Mouse (Mus musculus) hindbrain, embryonic 14.5 days (tissue): ENCODE data around the gene Spag9. TPM values are rescaled to one million over a fixed set of nuclear protein-coding genes. Genes with fewer than 3 reads are reported as not detected.

Experiments
- ATAC-seq: fragments of 200-750 bp; cut with Nextera tagmentation; 2 replicates; pipeline ENCODE4 v1.8.0; 2017; ENCODE audit warnings: moderate number of reproducible peaks, mild to moderate bottlenecking, moderate TSS enrichment, moderate library complexity; ENCODE audit not compliant: low FRiP score
- DNase-seq: peaks from one replicate; pipeline ENCODE4 v3.0.0-alpha.2; 2015; ENCODE audit warnings: low spot score
- H3K27ac ChIP-seq: fragments of 300-500 bp; sonication (generic); 2 replicates; pipeline ENCODE4 v1.5.1; 2014; ENCODE audit warnings: mild to moderate bottlenecking, moderate library complexity
- H3K27me3 ChIP-seq: fragments of 300-500 bp; sonication (generic); 2 replicates; pipeline ENCODE4 v1.6.1; 2014; ENCODE audit warnings: mild to moderate bottlenecking, low read length, mixed read lengths; ENCODE audit not compliant: control insufficient read depth, insufficient read depth
- H3K36me3 ChIP-seq: fragments of 300-500 bp; sonication (generic); replicated peaks from 2 replicates; pipeline ENCODE4 v1.6.1; 2014; ENCODE audit not compliant: control insufficient read depth, insufficient read depth
- H3K4me1 ChIP-seq: fragments of 300-500 bp; sonication (generic); replicated peaks from 2 replicates; pipeline ENCODE4 v1.6.1; 2014; ENCODE audit warnings: antibody characterized with exemption, low read length, mixed read lengths; ENCODE audit not compliant: control insufficient read depth, insufficient read depth
- H3K4me2 ChIP-seq: fragments of 300-500 bp; sonication (generic); replicated peaks from 2 replicates; pipeline ENCODE4 v1.6.1; 2014; ENCODE audit warnings: mild to moderate bottlenecking, moderate library complexity
- H3K4me3 ChIP-seq: fragments of 300-500 bp; sonication (generic); replicated peaks from 2 replicates; pipeline ENCODE4 v1.5.1; 2014; ENCODE audit warnings: mild to moderate bottlenecking, low read length
- H3K9ac ChIP-seq: fragments of 300-500 bp; sonication (generic); 2 replicates; pipeline ENCODE4 v1.6.1; 2014
- H3K9me3 ChIP-seq: fragments of 300-500 bp; sonication (generic); 2 replicates; pipeline ENCODE4 v1.6.1; 2016; ENCODE audit warnings: low read length; ENCODE audit not compliant: control insufficient read depth
- WGBS: fragments of 180-500 bp; shearing (Covaris S2); extraction: QIAGEN DNeasy Blood & Tissue Kit; methylation state at CpG from one replicate; pipeline ENCODE4 v1.1.7; 2014; 5-methylcytosine and 5-hydroxymethylcytosine counted together
- polyA plus RNA-seq: library from polyadenylated mRNA; unstranded; fragments of >200 nt; fragmentation: Nextera tagmentation; extraction: Ambion mirVana; gene quantifications from 2 replicates; pipeline ENCODE4 v1.2.1, GENCODE M21; 2014

The Spag9 gene
- polyA plus RNA-seq, 1 experiment from 2014 or later: 121 TPM

DNA sequence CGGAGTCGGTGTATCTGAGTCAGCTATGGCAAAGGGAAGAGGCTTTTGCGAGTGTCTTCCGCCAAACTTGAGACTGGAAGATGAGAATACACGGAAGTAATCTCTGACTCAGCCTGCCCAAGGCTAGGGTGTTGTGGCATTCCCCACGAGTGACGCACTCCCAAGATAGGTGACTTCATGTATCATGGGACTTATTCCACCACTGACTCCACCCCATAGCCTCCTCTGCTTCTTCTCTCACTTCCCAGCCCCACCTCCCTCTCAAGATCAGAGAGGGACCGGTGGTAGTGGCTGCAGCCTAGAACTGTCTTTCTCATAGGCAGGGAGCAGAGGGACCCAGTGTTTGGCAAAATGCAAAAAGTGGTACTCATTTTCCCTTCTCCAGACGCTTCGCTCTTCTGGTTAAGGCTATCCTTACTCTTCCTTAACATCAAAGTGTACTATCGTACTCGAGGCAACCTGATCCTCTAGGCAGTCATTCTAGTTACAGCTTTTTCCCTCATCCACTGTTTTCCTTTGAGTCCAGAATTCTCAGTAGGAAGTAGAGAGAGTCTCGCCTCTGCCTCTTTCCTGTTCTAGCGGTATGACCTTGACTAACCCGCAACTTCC lies 676 bp upstream of the Spag9 start:
- Histone ChIP-seq H3K36me3 (no peaks in the 10 kb centered on the region), H3K27ac (peak overlapping the region; percentile 93), H3K9me3 (no peaks in the 10 kb centered on the region), H3K4me3 (peak overlapping the region; percentile 72), H3K27me3 (no peaks in the 10 kb centered on the region), H3K9ac (peak overlapping the region; percentile 55), H3K4me1 (peaks cover 34% of the 10 kb centered on the region), H3K4me2 (peak overlapping the region; percentile 81)
- ATAC-seq (peak; percentile 28; the same call in 1 of the 2 replicates), DNase-seq (peak; percentile 28)
- 9% methylated on average over 15 of the region's 15 CpGs for WGBS

DNA sequence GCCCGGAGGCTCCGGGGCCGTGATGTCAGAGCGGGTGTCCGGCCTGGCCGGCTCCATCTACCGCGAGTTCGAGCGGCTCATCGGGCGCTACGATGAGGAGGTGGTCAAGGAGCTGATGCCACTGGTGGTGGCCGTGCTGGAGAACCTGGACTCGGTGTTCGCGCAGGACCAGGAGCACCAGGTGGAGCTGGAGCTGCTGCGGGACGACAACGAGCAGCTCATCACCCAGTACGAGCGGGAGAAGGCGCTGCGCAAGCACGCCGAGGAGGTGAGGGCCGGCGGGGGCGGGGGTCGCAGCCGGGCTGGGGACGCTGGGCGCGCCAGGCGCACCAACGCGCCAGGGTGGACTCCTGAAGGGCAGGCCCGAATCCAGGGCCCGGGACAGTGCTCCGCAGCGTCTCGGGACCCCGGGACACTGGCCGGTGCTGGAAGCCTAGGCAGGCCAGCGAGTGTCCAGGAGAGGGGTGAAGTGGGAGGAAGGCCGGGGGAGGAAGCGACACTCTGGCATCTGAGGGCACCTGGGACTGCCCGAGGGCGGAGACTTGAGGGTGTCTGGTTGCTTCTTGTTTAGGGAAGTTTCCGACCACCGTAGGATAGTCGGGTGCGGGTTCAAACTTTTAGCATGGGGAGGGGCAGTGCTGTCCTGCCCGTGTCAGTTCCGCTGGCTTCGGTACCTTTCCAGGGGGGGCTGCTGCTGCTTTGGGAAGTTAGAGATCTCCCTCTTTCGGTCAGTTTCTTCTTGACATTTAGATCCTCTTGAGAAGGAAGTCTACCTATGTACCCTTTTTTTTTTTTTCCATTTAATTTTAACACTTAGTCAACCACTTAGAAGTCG lies 632 bp downstream of the Spag9 start:
- under 1% methylated on average over 58 of the region's 58 CpGs for WGBS
- no peak for DNase-seq
- no peaks in the 10 kb centered on the region for H3K27me3 ChIP-seq

DNA sequence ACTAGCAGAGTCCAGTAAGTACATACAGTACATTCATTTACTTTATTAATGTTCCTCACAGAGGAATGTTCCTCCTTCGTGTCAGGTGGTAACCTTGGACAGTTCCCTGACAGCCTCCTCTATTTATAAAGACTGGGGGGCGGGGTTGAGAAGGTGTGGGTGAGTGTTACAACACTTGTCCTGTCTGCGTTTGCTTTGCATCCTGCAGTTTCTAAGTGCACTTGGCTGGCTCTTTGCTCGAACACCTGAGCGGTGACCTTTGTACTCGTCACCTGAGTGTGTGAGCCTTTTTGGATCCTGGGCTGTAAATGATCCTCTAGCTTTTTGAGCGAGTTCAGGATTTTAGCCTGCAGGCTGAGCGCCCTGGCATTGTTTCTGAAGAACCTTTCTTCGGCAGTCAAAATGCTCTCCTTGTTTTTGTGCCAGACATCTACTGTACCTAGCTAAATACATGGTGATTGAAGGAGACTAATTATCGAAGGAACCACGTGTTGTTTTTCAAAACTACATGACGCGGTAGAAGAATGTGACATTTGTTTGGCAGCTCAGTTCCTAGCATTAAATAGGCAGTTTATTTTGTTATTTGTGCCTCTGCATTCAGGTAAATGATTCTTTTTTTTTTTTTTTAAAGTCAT lies 1.4 kb downstream of the Spag9 start:
- 35% methylated on average over 13 of the region's 13 CpGs for WGBS

More for the DNA sequence above, 632 bp downstream of the Spag9 start:
- H3K4me3 ChIP-seq: peak overlapping the region; percentile 72
- ATAC-seq: no peak; the same call in none of the 2 replicates
- H3K4me2 ChIP-seq: peak overlapping the region; percentile 81
- peaks cover 34% of the 10 kb centered on the region for H3K4me1 ChIP-seq
- H3K9ac ChIP-seq: peak overlapping the region; percentile 89
- no peaks in the 10 kb centered on the region for H3K36me3 ChIP-seq
- peak overlapping the region; percentile 93 for H3K27ac ChIP-seq
- H3K9me3 ChIP-seq: no peaks in the 10 kb centered on the region

DNA sequence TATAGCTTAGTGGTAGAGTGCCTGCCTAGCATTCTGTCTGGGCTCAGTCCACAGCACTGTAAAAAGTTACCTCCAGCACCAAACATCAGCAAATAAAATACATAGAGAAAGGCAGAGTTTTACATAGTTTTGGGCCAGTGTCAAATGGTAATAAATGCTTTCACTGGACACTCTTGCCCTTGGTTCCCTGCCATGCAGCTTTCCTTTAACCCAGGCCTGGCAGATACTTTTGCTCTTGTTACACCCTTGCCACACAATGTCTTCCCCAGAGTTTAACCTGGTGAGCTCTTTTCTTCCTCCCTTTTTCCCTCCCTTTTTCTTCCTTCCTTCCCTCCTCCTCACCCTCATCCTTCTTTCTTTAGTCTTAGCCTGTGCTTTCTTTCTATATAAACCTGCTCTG lies 3.4 kb downstream of the Spag9 start:
- H3K27me3 ChIP-seq: no peaks in the 10 kb centered on the region
- DNase-seq (no peak), ATAC-seq (no peak)
- peaks cover 34% of the 10 kb centered on the region for H3K4me1 ChIP-seq
- H3K36me3 ChIP-seq: no peaks in the 10 kb centered on the region
- H3K9ac ChIP-seq: no peak overlapping the region
- H3K4me2 ChIP-seq: no peak overlapping the region
- no peak overlapping the region for H3K27ac ChIP-seq
- H3K9me3 ChIP-seq: no peaks in the 10 kb centered on the region
- H3K4me3 ChIP-seq: no peak overlapping the region

More for the DNA sequence above, 1.4 kb downstream of the Spag9 start:
- H3K27me3 ChIP-seq: no peaks in the 10 kb centered on the region
- peak overlapping the region; percentile 89 for H3K9ac ChIP-seq
- peak overlapping the region; percentile 81 for H3K4me2 ChIP-seq
- H3K4me1 ChIP-seq: peaks cover 34% of the 10 kb centered on the region
- peak overlapping the region; percentile 72 for H3K4me3 ChIP-seq
- DNase-seq (no peak), ATAC-seq (no peak)
- H3K27ac ChIP-seq: no peak overlapping the region
- no peaks in the 10 kb centered on the region for H3K36me3 ChIP-seq
- no peaks in the 10 kb centered on the region for H3K9me3 ChIP-seq

DNA sequence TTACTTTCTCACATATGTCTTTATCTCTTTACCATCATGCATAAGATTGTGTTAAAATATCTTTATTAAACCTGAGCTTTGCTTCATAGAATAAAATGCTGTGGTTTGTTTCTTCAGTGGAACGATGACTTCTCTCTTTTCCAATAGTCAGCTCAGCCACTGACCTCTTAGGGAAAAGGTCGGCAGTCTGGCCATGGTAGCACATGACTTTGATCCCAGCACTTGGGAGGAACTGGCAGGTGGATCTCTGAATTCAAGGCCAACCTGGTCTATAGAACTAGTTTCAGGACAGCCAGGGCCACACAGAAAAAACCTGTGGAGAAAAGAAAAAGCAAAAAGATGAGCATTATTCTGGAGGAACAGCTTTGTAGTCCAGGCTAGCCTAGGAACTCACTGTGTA lies 7.5 kb downstream of the Spag9 start:
- Histone ChIP-seq H3K36me3 (no peaks in the 10 kb centered on the region), H3K9me3 (no peaks in the 10 kb centered on the region), H3K4me3 (no peak overlapping the region), H3K27ac (no peak overlapping the region), H3K27me3 (no peaks in the 10 kb centered on the region), H3K4me1 (peaks cover 9% of the 10 kb centered on the region; the same call in 1 of the 2 replicates), H3K9ac (no peak overlapping the region), H3K4me2 (no peak overlapping the region)
- 95% methylated on average over 2 of the region's 2 CpGs for WGBS
- no peak for DNase-seq
- no peak for ATAC-seq

DNA sequence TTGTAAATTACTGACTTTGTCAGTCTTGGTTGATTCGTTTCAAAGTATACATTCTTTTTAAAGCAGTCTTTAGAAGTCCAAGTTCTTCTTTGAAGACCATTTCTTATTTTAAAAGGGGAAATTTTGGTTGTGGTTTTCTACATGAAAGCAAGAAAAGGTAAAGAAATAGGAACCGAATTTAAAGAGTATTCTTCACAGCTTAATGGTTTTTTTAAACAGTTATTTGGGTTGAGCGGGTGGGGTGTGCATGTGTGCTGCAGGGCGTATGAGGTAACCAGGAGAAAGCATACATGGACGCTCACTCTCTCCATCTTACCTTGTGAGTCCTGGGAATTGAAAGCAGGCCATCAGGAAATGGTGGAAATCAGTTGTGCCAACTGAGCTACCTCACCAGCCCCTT lies 23.2 kb downstream of the Spag9 start:
- Histone ChIP-seq H3K36me3 (peaks cover 9% of the 10 kb centered on the region), H3K4me1 (no peaks in the 10 kb centered on the region), H3K9me3 (no peaks in the 10 kb centered on the region), H3K27ac (no peak overlapping the region), H3K4me3 (no peak overlapping the region), H3K9ac (no peak overlapping the region), H3K4me2 (no peak overlapping the region), H3K27me3 (no peaks in the 10 kb centered on the region)
- DNase-seq (no peak), ATAC-seq (no peak)
- WGBS: 94% methylated on average over 5 of the region's 5 CpGs

DNA sequence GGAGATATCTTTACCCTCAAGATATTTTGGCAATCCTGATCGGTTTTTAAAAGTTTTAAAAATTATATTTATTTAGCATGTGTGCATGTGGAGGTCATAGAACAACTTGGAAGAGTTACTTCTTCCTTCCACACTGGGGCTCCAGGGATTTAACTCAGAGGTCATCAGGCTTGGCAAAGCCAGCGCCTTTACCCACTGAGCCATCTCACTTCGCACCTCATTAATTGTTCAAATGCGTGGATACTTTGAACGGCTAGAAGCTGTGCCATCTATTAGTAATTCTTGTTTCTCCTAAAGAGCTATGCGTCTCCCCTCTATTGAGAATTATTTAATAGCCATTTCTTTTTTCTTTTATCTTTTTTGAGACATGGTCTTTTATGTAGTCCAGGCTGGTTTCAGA lies 24.5 kb downstream of the Spag9 start:
- Histone ChIP-seq H3K4me2 (no peak overlapping the region), H3K27me3 (no peaks in the 10 kb centered on the region), H3K4me1 (no peaks in the 10 kb centered on the region), H3K36me3 (peaks cover 9% of the 10 kb centered on the region), H3K27ac (no peak overlapping the region), H3K9ac (no peak overlapping the region), H3K4me3 (no peak overlapping the region), H3K9me3 (no peaks in the 10 kb centered on the region)
- ATAC-seq: no peak
- no peak for DNase-seq
- 60% methylated on average over 6 of the region's 6 CpGs for WGBS

DNA sequence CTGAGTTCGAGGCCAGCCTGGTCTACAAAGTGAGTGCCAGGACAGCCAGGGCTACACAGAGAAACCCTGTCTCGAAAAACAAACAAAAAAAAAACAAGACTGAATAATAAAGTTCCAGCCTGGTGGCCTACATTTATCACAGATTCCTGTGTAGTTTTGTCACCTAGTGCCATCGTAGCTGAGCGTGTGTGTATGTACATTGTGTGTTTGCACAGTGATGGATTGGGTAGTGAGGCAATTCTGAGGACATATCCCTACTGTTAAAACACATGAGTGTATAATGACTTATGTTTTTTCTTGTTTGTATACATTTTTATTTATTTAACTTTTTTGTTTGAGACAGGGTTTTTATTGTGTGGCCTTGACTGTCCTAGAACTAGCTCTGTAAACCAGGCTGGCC lies 30.4 kb downstream of the Spag9 start:
- Histone ChIP-seq H3K9me3 (no peaks in the 10 kb centered on the region), H3K9ac (no peak overlapping the region), H3K36me3 (no peaks in the 10 kb centered on the region), H3K27ac (no peak overlapping the region), H3K4me3 (no peak overlapping the region), H3K4me2 (no peak overlapping the region), H3K4me1 (no peaks in the 10 kb centered on the region), H3K27me3 (no peaks in the 10 kb centered on the region)
- no peak for ATAC-seq
- 91% methylated on average over 4 of the region's 4 CpGs for WGBS
- DNase-seq: no peak

DNA sequence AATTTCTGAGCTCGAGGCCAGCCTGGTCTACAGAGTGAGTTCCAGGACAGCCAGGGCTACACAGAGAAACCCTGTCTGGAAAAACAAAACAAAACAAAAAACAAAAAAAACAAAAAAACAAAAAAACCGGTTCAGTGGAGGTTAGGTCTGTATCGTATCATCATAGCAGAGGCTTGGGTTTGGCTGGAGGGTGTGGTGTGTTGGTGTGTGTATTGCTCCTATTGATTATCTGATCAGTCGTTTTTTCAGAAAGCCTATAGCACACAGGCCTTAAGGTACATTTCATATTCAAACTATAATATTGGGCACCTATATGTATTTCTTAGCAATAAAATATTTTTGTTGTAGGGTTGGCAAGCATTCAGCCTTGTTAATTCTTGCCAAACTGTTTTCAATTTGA lies 36.2 kb downstream of the Spag9 start:
- 89% methylated on average over 4 of the region's 4 CpGs for WGBS
- H3K4me1 ChIP-seq: no peaks in the 10 kb centered on the region
- no peak overlapping the region for H3K4me3 ChIP-seq
- no peak overlapping the region for H3K4me2 ChIP-seq
- H3K36me3 ChIP-seq: no peaks in the 10 kb centered on the region
- no peak overlapping the region for H3K9ac ChIP-seq
- no peak for DNase-seq
- no peak for ATAC-seq
- no peak overlapping the region for H3K27ac ChIP-seq
- H3K9me3 ChIP-seq: no peaks in the 10 kb centered on the region
- H3K27me3 ChIP-seq: no peaks in the 10 kb centered on the region
